Comparison of ENCODE assay signal across 8 mouse cellular contexts in genomic region chr5:34951161-34951834, GRCm38 (mm10). TPM values are rescaled to one million over a fixed set of nuclear protein-coding genes. Genes with fewer than 3 reads are reported as not detected.
A peak's percentile ranks its signal among the peaks of the same experiment; 100 is the strongest.
DNase-seq lines count a peak whose midpoint lies in the region; ATAC-seq and TF ChIP-seq lines count a peak whose summit lies in the region.

No protein-coding gene starts in this region.

- H3K36me3 ChIP-seq in forebrain, embryonic 13.5 days (ENCODE audit: poor library complexity, severe bottlenecking), result peaks cover 19% of the 10 kb centered on the region
- H3K36me3 ChIP-seq in liver, embryonic 14.5 days (replicated peaks; ENCODE audit: control insufficient read depth, insufficient read depth, low read depth), result no peaks in the 10 kb centered on the region

- H3K4me1 ChIP-seq in forebrain, embryonic 13.5 days, result peaks cover 53% of the 10 kb centered on the region
- peaks cover 6 to 36% of the 10 kb centered on the region in 2 experiments for H3K4me1 ChIP-seq in liver, embryonic 14.5 days (replicated peaks; ENCODE audit: control insufficient read depth in 2 of 2, insufficient read depth in 2 of 2, low read length in 1 of 2)

- no peak for TF ChIP-seq CTCF in layer of hippocampus, adult 2 months (conservative IDR thresholded peaks at IDR 0.05)
- TF ChIP-seq CTCF in liver, embryonic 14.5 days (IDR thresholded peaks at IDR 0.05; ENCODE audit: low read depth), result no peak

- 95% methylated on average over 8 of the region's 8 CpGs for WGBS in forebrain, embryonic 13.5 days
- 90% methylated on average over 8 of the region's 8 CpGs for WGBS in liver, embryonic 14.5 days (ENCODE audit: insufficient replicate concordance)

- peak overlapping the region; percentile 90 for H3K27ac ChIP-seq in layer of hippocampus, adult 2 months
- H3K27ac ChIP-seq in forebrain, embryonic 13.5 days, result peak overlapping the region; percentile 26; the same call in 1 of the 2 replicates
- H3K27ac ChIP-seq in liver, embryonic 14.5 days, result no peak overlapping the region

- H3K9ac ChIP-seq in forebrain, embryonic 13.5 days, result peak overlapping the region; percentile 98
- H3K9ac ChIP-seq in liver, embryonic 14.5 days (replicated peaks), result no peak overlapping the region

- H3K4me3 ChIP-seq in layer of hippocampus, adult 2 months, result no peak overlapping the region
- H3K4me3 ChIP-seq in forebrain, embryonic 13.5 days, result peak overlapping the region; percentile 88
- no peak overlapping the region for H3K4me3 ChIP-seq in liver, embryonic 14.5 days (ENCODE audit: insufficient read depth in 1 of 2, low read depth in 2 of 2, low read length in 2 of 2)

- no peak for DNase-seq in layer of hippocampus, adult 2 months (ENCODE audit: low spot score in 2 of 2)
- DNase-seq in layer of hippocampus, adult 9-11 months, result no peak
- DNase-seq in heart, postnatal 4 days, result peak; percentile 65
- DNase-seq in liver, embryonic 14.5 days (ENCODE audit: low read depth in 3 of 3, low spot score in 3 of 3), result no peak
- DNase-seq in ovary, adult 18-20 months (ENCODE audit: low spot score), result no peak
- no peak for DNase-seq in cerebellum, adult 11 months
- no peak for DNase-seq in retina, embryonic 14.5 days (ENCODE audit: low spot score)

- no peak for ATAC-seq in forebrain, embryonic 13.5 days
- ATAC-seq in liver, embryonic 14.5 days (ENCODE audit: insufficient read depth), result no peak

- TF ChIP-seq EP300 in liver, embryonic 14.5 days (IDR thresholded peaks at IDR 0.05; ENCODE audit: low read depth), result no peak

- peaks cover 5% of the 10 kb centered on the region; the same call in 1 of the 2 replicates for H3K9me3 ChIP-seq in forebrain, embryonic 13.5 days (replicated peaks)
- H3K9me3 ChIP-seq in liver, embryonic 14.5 days (ENCODE audit: control insufficient read depth, low read length), result no peaks in the 10 kb centered on the region

- peak overlapping the region; percentile 79 for H3K4me2 ChIP-seq in forebrain, embryonic 13.5 days
- H3K4me2 ChIP-seq in liver, embryonic 14.5 days (ENCODE audit: low read depth), result peak overlapping the region; percentile 98

- H3K27me3 ChIP-seq in forebrain, embryonic 13.5 days, result no peaks in the 10 kb centered on the region
- H3K27me3 ChIP-seq in liver, embryonic 14.5 days (ENCODE audit: control insufficient read depth, insufficient read depth, low read length), result no peaks in the 10 kb centered on the region

RNA-seq across cellular contexts. Expression of gene Rgs12, which starts 2.1 kb away (rescaled TPM):
- total RNA-seq in layer of hippocampus, adult 2 months (2021), result 10 to 100 TPM; 43.2 to 52.5 TPM
- polyA plus RNA-seq in forebrain, embryonic 13.5 days (2015; fragmentation: Nextera tagmentation; extraction: Ambion mirVana), result 64.7 and 71.2 TPM in 2 replicates
- total RNA-seq in heart, postnatal 4 days (2021), result 10 to 100 TPM; 49.8 to 60.4 TPM
- 18.7 and 21.7 TPM in 2 replicates for polyA plus RNA-seq in liver, embryonic 14.5 days (2012; rRNA removed)
- polyA plus RNA-seq in liver, embryonic 14.5 days (2014; fragmentation: Nextera tagmentation; extraction: Ambion mirVana), result 17.1 and 20.4 TPM in 2 replicates

RNA-seq across cellular contexts. Expression of gene Msantd1, which starts 43.5 kb away (rescaled TPM):
- 1 to 10 TPM; 6.1 to 7.0 TPM for total RNA-seq in layer of hippocampus, adult 2 months (2021)
- polyA plus RNA-seq in forebrain, embryonic 13.5 days (2015; fragmentation: Nextera tagmentation; extraction: Ambion mirVana), result 2.2 and 3.9 TPM in 2 replicates
- under 1 TPM; 0.19 to 0.90 TPM for total RNA-seq in heart, postnatal 4 days (2021)
- polyA plus RNA-seq in liver, embryonic 14.5 days (2012; rRNA removed), result 0.90 and 1.2 TPM in 2 replicates
- 0.17 and 0.27 TPM in 2 replicates for polyA plus RNA-seq in liver, embryonic 14.5 days (2014; fragmentation: Nextera tagmentation; extraction: Ambion mirVana)
